Mouse (Mus musculus) E14TG2a.4 (cell line): ENCODE data around the gene Sh3bp5l.
"Not testable (repeated sequence)": the region's sequence is repeated elsewhere in the genome, so short reads cannot be mapped to it uniquely, and the experiment has no call there.

Source experiments
- H3K27me3 ChIP-seq: 2 replicates; pipeline ENCODE4 v1.6.1; 2014; ENCODE audit warnings: low read length, control low read depth; ENCODE audit not compliant: insufficient read depth
- H3K36me3 ChIP-seq: 2 replicates; pipeline ENCODE4 v1.6.1; 2014; ENCODE audit warnings: low read length, control low read depth; ENCODE audit not compliant: insufficient read depth
- H3K4me1 ChIP-seq: replicated peaks from 2 replicates; pipeline ENCODE4 v1.6.1; 2014; ENCODE audit warnings: low read depth, low read length, control low read depth
- H3K4me3 ChIP-seq: replicated peaks from 2 replicates; pipeline ENCODE4 v1.5.1; 2014; ENCODE audit warnings: mild to moderate bottlenecking, low read length
- H3K9me3 ChIP-seq: 2 replicates; pipeline ENCODE4 v1.6.1; 2014; ENCODE audit warnings: low read length, control low read depth
- CTCF ChIP-seq: conservative IDR thresholded peaks from 2 replicates; pipeline ENCODE4 v1.5.1; 2014; ENCODE audit warnings: low read length
- NANOG ChIP-seq: IDR thresholded peaks from 2 replicates; pipeline ENCODE4 v1.6.1; 2014; ENCODE audit warnings: borderline replicate concordance, low read length, mixed read lengths
- POU5F1 ChIP-seq: IDR thresholded peaks from 2 replicates; pipeline ENCODE4 v1.6.1; 2014; ENCODE audit warnings: low read length, borderline replicate concordance

Gene Sh3bp5l

DNA sequence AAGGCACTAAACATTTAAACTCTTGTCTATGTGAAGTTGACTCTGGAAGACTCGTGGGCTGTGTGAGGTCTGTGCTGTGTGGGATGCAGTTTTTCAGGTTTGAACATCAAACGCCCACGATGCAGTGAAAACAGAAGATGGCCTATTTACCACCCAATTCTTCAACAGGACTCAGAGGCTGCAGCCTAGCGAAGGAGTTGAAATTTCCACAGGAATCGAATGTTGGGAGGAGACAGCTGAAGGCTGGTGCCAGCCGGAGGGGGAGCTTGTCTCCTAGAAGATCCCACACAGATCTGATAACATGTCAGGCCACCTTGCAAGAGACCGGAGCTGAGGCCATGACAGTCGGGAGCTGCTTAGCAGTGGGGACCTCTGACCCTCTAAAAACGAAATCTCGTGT, 24.0 kb downstream of the Sh3bp5l start:
- no peaks in the 10 kb centered on the region for H3K36me3 ChIP-seq
- no peak overlapping the region for H3K4me3 ChIP-seq
- peaks cover 2% of the 10 kb centered on the region; the same call in 1 of the 2 replicates for H3K9me3 ChIP-seq
- H3K27me3 ChIP-seq = no peaks in the 10 kb centered on the region
- H3K4me1 ChIP-seq = no peaks in the 10 kb centered on the region
- TF ChIP-seq NANOG (no peak), CTCF (no peak), POU5F1 (no peak)

DNA sequence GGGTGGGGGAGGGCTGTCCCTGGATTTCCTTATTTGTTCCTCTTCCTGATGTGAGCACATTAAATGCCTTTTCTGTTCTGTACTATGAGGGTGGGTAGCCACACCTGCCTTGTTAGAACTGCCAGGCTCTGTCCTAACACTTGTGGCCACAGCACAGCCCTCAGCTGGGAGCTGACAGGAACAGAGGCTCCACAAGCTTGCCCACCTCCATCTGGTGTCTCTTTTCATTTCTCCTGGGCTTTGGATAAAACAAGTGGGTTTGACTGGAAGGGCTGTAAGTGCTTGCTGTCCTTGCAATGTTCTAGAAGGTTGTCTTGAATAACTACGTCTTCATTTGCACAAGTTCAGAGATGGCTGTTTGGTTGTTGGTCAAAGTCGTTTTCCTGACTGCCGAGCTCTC, 24.4 kb downstream of the Sh3bp5l start:
- H3K9me3 ChIP-seq = peaks cover 2% of the 10 kb centered on the region; the same call in 1 of the 2 replicates
- H3K4me3 ChIP-seq = no peak overlapping the region
- no peak for TF ChIP-seq POU5F1
- TF ChIP-seq NANOG = no peak
- TF ChIP-seq CTCF = no peak
- no peaks in the 10 kb centered on the region for H3K36me3 ChIP-seq
- no peaks in the 10 kb centered on the region for H3K27me3 ChIP-seq
- no peaks in the 10 kb centered on the region for H3K4me1 ChIP-seq

DNA sequence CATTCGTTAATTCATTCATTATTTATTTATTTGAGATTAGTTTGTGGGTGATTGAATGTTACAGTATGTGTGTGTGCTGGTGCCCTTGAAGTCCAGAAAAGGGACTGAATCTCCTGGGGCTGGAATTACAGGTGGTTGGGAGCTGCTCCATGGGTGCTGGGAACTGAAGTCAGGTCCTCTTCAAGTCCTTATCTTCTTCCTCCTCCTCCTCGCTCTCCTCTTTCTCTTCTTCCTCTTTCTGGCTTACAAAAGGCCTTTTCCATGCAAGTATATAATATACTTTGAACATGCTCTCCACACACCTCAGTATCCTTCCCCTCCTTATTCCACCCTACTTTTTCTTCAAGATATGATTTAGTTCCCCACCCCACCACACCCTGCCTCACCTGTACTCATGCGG, 26.5 kb downstream of the Sh3bp5l start:
- Histone ChIP-seq H3K27me3 (no peaks in the 10 kb centered on the region), H3K9me3 (peaks cover 2% of the 10 kb centered on the region; the same call in 1 of the 2 replicates), H3K36me3 (no peaks in the 10 kb centered on the region), H3K4me1 (no peaks in the 10 kb centered on the region), H3K4me3 (no peak overlapping the region)
- no peak for TF ChIP-seq CTCF
- TF ChIP-seq POU5F1 = no peak
- TF ChIP-seq NANOG = no peak

DNA sequence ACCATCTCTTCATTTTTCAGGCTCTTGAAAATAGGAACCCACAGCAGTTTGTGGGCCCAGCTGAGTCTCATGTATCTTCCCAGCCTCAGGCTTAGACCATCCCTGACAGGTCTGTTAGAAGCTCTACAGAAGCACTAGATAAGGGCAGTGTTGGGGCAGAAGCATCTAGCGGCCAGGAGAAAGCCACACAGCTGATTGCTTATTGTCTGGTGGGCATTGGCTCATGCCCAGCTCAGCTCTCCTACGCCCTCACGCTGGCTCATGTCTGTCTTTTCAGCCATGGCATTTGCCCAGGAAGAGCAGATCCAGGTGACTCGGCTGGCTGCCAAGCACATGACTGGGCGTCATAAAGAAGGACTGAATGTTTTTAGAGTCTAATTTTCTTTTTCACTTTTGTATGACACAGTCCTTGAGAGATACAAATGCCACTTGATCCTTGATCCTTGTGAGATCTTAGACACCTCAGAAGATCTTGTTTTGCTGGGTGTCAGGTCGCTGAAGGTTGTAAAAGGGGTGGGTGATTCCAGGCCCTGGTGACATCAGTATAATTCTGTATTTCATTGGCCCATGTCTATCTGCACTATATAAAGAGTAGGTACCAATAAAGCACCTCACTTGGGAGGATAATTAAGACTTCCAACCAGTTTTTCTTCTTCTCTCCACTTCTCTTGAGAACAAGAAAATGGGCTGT, 27.5 kb downstream of the Sh3bp5l start:
- Histone ChIP-seq H3K4me1 (no peaks in the 10 kb centered on the region), H3K9me3 (peaks cover 2% of the 10 kb centered on the region; the same call in 1 of the 2 replicates), H3K4me3 (no peak overlapping the region), H3K36me3 (no peaks in the 10 kb centered on the region), H3K27me3 (no peaks in the 10 kb centered on the region)
- TF ChIP-seq POU5F1 (no peak), NANOG (no peak), CTCF (no peak)

DNA sequence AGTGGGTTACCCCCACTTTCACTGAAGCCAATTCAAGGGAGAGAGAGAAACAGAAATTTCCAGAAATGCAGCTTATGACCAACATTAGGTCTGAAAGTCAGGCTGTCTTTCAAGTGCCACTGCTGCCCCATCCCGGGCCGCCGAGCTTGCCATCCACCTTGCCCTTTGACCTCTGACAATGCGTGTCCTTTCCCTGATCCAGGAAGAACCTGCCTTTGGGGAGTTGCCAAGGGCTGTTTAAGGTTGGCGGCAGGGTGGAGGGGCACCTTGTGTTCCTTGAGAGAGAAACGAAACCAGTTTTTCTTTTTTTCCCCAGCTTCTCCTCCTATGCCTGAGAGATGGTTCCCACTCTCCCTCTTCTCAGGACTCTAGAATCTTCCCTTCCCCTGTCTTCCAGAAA, 32.0 kb downstream of the Sh3bp5l start:
- not testable (repeated sequence) for H3K27me3 ChIP-seq, H3K4me3 ChIP-seq

DNA sequence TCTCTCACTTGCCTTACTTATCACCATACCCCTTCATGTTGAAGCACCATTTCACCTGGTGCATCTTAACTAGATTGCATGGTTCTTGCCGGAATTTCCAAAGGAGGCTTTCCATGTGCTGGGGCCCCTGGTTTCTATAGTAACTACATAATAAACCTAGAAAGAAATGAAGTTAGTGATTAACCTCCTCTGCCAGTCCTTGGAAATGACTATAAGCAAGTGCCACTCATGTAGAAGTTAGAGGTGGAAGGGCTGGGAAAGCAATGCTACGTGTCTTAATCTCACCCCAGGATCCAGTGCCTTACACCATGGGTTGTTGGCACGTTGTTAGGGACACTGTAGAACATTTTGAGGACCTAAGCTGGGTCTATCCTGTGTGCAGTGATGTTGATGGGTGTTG, 33.9 kb downstream of the Sh3bp5l start:
- H3K27me3 ChIP-seq = no peaks in the 10 kb centered on the region
- H3K36me3 ChIP-seq = no peaks in the 10 kb centered on the region
- no peak overlapping the region for H3K4me3 ChIP-seq
- TF ChIP-seq NANOG (no peak), POU5F1 (no peak), CTCF (no peak)
- H3K4me1 ChIP-seq = no peaks in the 10 kb centered on the region
- no peaks in the 10 kb centered on the region for H3K9me3 ChIP-seq

More for the DNA sequence above, 32.0 kb downstream of the Sh3bp5l start:
- not testable (repeated sequence) for H3K9me3 ChIP-seq, H3K36me3 ChIP-seq, H3K4me1 ChIP-seq

DNA sequence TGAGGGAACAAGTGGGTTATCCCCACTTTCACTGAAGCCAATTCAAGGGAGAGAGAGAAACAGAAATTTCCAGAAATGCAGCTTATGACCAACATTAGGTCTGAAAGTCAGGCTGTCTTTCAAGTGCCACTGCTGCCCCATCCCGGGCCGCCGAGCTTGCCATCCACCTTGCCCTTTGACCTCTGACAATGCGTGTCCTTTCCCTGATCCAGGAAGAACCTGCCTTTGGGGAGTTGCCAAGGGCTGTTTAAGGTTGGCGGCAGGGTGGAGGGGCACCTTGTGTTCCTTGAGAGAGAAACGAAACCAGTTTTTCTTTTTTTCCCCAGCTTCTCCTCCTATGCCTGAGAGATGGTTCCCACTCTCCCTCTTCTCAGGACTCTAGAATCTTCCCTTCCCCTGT, 35.7 kb downstream of the Sh3bp5l start:
- H3K36me3 ChIP-seq, H3K27me3 ChIP-seq, H3K9me3 ChIP-seq, H3K4me3 ChIP-seq, H3K4me1 ChIP-seq: not testable (repeated sequence)

DNA sequence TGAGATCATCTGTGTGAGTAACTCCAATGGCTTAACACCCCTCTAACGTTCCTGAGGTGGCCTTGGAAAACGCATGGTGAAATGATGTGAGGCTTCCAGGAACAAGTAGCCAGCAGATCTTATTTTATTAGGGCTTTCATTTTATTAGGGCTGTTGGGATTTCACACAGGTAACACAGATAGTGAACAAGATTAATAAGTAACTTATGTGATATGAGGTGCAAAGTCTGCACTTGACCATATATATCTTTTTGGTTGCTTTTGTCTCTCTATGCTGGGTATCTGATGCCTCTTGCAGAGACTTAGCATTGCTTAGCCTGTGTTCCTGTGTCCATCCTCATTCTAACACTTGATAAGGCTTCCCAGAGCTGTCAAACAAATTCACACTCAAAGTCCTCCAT, 46.7 kb downstream of the Sh3bp5l start:
- H3K36me3 ChIP-seq = no peaks in the 10 kb centered on the region
- H3K4me3 ChIP-seq = no peak overlapping the region
- H3K4me1 ChIP-seq = 0 out of 2 replicates have a peak, but pooled peaks cover 3% of the 10 kb centered on the region
- no peak for TF ChIP-seq CTCF
- no peak for TF ChIP-seq POU5F1
- TF ChIP-seq NANOG = no peak
- H3K27me3 ChIP-seq = no peaks in the 10 kb centered on the region
- no peaks in the 10 kb centered on the region for H3K9me3 ChIP-seq

DNA sequence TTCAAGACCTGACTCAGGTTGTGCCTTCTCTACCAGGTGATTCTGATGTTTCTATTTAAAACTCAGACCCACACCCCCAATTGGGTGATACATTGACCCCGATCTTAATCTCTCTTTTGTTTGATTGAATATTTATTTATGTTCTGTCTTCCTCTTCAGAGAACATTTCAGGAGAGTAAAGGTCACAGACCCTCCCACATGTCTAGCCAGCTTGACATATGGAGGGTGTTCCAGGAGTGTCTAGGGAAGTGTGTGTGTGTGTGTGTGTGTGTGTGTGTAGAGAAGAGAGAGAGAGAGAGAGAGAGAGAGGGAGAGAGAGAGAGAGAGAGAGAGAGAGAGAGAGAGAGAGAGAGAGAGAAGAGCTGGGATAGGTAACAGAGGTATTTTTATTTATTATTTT, 47.2 kb downstream of the Sh3bp5l start:
- TF ChIP-seq POU5F1 (no peak), CTCF (no peak), NANOG (no peak)
- H3K4me3 ChIP-seq = no peak overlapping the region
- no peaks in the 10 kb centered on the region for H3K27me3 ChIP-seq
- H3K36me3 ChIP-seq = no peaks in the 10 kb centered on the region
- H3K4me1 ChIP-seq = 0 out of 2 replicates have a peak, but pooled peaks cover 3% of the 10 kb centered on the region
- H3K9me3 ChIP-seq = no peaks in the 10 kb centered on the region
